Mouse (Mus musculus): Measurements from ENCODE around the gene Zfp772. TPM values are rescaled to one million over a fixed set of nuclear protein-coding genes. Genes with fewer than 3 reads are reported as not detected.
"Not testable (repeated sequence)": the region's sequence is repeated elsewhere in the genome, so short reads cannot be mapped to it uniquely, and the experiment has no call there.

The Zfp772 gene
- 1 to 10 TPM; 2.1 to 2.6 TPM for total RNA-seq (2021)

GRCm38 (mm10) chr7:7209313-7210151 is at the start of gene Zfp772:
Gene Zfp772, minus strand, starts transcription at chr7:7209998.
- intact Hi-C loops (cut with DNase I) = not testable (repeated sequence)
- peak; percentile 60 to 66 for DNase-seq

- intact Hi-C loops (cut with DNase I); DNase-seq: not testable (repeated sequence)
Observed at GRCm38 (mm10) chr7:7247228-7247627, 37.4 kb upstream of the Zfp772 start, which contains the start of gene Vmn2r29. Gene Vmn2r29, minus strand, starts transcription at chr7:7247328.

- peak; percentile 67 to 71 for DNase-seq
- intact Hi-C loops (cut with DNase I) = loop anchor here (2.0 to 10.0 kb wide), 3 partner anchors 66 to 604 kb away; partner anchors contain the start of gene Zfp954
Observed at GRCm38 (mm10) chr7:7188191-7188942, 21.4 kb downstream of the Zfp772 start.

GRCm38 (mm10) chr7:7187417-7188190 is 22.2 kb downstream of the Zfp772 start:
- intact Hi-C loops (cut with DNase I) = loop anchor here (2.0 to 10.0 kb wide), 3 partner anchors 65 to 603 kb away; partner anchors contain the start of gene Zfp954

GRCm38 (mm10) chr7:7185897-7186296 is 23.9 kb downstream of the Zfp772 start:
- intact Hi-C loops (cut with DNase I) = loop anchor here (5.0 to 10.0 kb wide), 2 partner anchors 64 to 601 kb away; partner anchors contain the start of gene Zfp954
- no peak for DNase-seq

More at GRCm38 (mm10) chr7:7187417-7188190, 22.2 kb downstream of the Zfp772 start:
- DNase-seq = no peak

- intact Hi-C loops (cut with DNase I) = loop anchor here (5.0 kb wide), 1 partner anchor 49 kb away; the partner anchor contains the start of gene Zfp954
Observed at GRCm38 (mm10) chr7:7171227-7172147, 38.3 kb downstream of the Zfp772 start, which contains the start of gene Zfp418. Gene Zfp418, plus strand, starts transcription at chr7:7171330.

More at GRCm38 (mm10) chr7:7171227-7172147, 38.3 kb downstream of the Zfp772 start, which contains the start of gene Zfp418:
- DNase-seq = peak; percentile 69 to 71

Other genes starting within 250 kb of the Zfp772 start
- gene Aurkc, start 214.7 kb downstream of the Zfp772 start, total RNA-seq (2021) = not detected
- gene Zfp954, start 88.5 kb downstream of the Zfp772 start, total RNA-seq (2021) = 1 to 10 TPM; 3.8 to 5.3 TPM
- gene Zfp773, start 73.2 kb downstream of the Zfp772 start, total RNA-seq (2021) = under 1 TPM; 0.14 to 0.27 TPM
- 1 to 10 TPM; 1.7 to 2.3 TPM for gene Zfp418, start 38.7 kb downstream of the Zfp772 start, total RNA-seq (2021)
- not detected for gene Vmn2r29, start 37.3 kb upstream of the Zfp772 start, total RNA-seq (2021)
- 1 to 10 TPM; 1.1 to 2.0 TPM for gene Gm45844, start 68.3 kb upstream of the Zfp772 start, total RNA-seq (2021)
- 10 to 100 TPM; 54.8 to 60.0 TPM for gene Clcn4, start 90.9 kb upstream of the Zfp772 start, total RNA-seq (2021)
- not detected for gene Vmn2r30, start 127.6 kb upstream of the Zfp772 start, total RNA-seq (2021)
- not detected for gene Gm45783, start 164.6 kb upstream of the Zfp772 start, total RNA-seq (2021)
- gene Vmn2r31, start 189.7 kb upstream of the Zfp772 start, total RNA-seq (2021) = not detected

All from heart, postnatal 10 days (tissue).